Mouse (Mus musculus) liver, embryonic 14.5 days (tissue): ENCODE results near the gene Zcchc3. TPM values are rescaled to one million over a fixed set of nuclear protein-coding genes. Genes with fewer than 3 reads are reported as not detected.
A peak's percentile ranks its signal among the peaks of the same experiment; 100 is the strongest.

Experiments
- ATAC-seq: fragments of 200-750 bp; cut with Nextera tagmentation; 2 replicates; pipeline ENCODE4 v1.8.0; 2017; ENCODE audit warnings: moderate number of reproducible peaks, mild to moderate bottlenecking, moderate library complexity; ENCODE audit not compliant: insufficient read depth
- DNase-seq, 3 experiments: peaks; one replicate each; pipeline ENCODE4 v3.0.0-alpha.2; 2012 to 2013; ENCODE audit warnings: low read depth in 3 of 3, low spot score in 3 of 3
- H3K27ac ChIP-seq: fragments of 300-500 bp; sonication (generic); 2 replicates; pipeline ENCODE4 v1.5.1; 2014; ENCODE audit warnings: moderate library complexity, mild to moderate bottlenecking, control low read depth, inconsistent platforms
- H3K27me3 ChIP-seq: fragments of 300-500 bp; sonication (generic); 2 replicates; pipeline ENCODE4 v1.6.1; 2014; ENCODE audit warnings: mild to moderate bottlenecking, low read length, moderate library complexity; ENCODE audit not compliant: control insufficient read depth, insufficient read depth
- H3K36me3 ChIP-seq: fragments of 300-500 bp; sonication (generic); replicated peaks from 2 replicates; pipeline ENCODE4 v1.6.1; 2014; ENCODE audit warnings: low read depth; ENCODE audit not compliant: control insufficient read depth, insufficient read depth
- H3K4me1 ChIP-seq, 2 experiments: fragments of 200-500 bp in 1 of 2; fragments of 300-500 bp in 1 of 2; sonication (generic) in 1 of 2; replicated peaks; 2 replicates each; pipeline ENCODE4 v1.6.1; 2012 to 2014; ENCODE audit warnings: antibody characterized with exemption in 1 of 2, inconsistent platforms in 1 of 2, low read length in 1 of 2; ENCODE audit not compliant: control insufficient read depth in 2 of 2, insufficient read depth in 2 of 2
- H3K4me2 ChIP-seq: fragments of 300-500 bp; sonication (generic); 2 replicates; pipeline ENCODE4 v1.6.1; 2014; ENCODE audit warnings: low read depth, mild to moderate bottlenecking, control low read depth, moderate library complexity
- H3K4me3 ChIP-seq, 2 experiments: fragments of 200-500 bp in 1 of 2; fragments of 300-500 bp in 1 of 2; sonication (generic) in 1 of 2; 2 replicates each; pipeline ENCODE4 v1.5.1; 2012 to 2014; ENCODE audit warnings: low read depth in 2 of 2, low read length in 2 of 2, mild to moderate bottlenecking in 2 of 2, control low read depth in 1 of 2, inconsistent platforms in 1 of 2, moderate library complexity in 1 of 2; ENCODE audit not compliant: insufficient read depth in 1 of 2
- H3K9ac ChIP-seq: fragments of 300-500 bp; sonication (generic); replicated peaks from 2 replicates; pipeline ENCODE4 v1.6.1; 2014; ENCODE audit warnings: mild to moderate bottlenecking, control low read depth, moderate library complexity
- H3K9me3 ChIP-seq: fragments of 300-500 bp; sonication (generic); 2 replicates; pipeline ENCODE4 v1.6.1; 2016; ENCODE audit warnings: low read length, mixed read lengths; ENCODE audit not compliant: control insufficient read depth
- CTCF ChIP-seq: IDR thresholded peaks from 2 replicates; pipeline ENCODE4 v1.5.1; 2016; ENCODE audit warnings: antibody characterized with exemption, low read depth, control low read depth
- EP300 ChIP-seq: IDR thresholded peaks from 2 replicates; pipeline ENCODE4 v1.6.1; 2016; ENCODE audit warnings: antibody characterized with exemption, low read depth
- WGBS: fragments of 180-500 bp; shearing (Covaris S2); extraction: QIAGEN DNeasy Blood & Tissue Kit; methylation state at CpG from one replicate; pipeline ENCODE4 v1.1.7; 2014; ENCODE audit not compliant: insufficient replicate concordance; 5-methylcytosine and 5-hydroxymethylcytosine counted together
- polyA plus RNA-seq, 2 experiments: library from polyadenylated mRNA; depleted of rRNA in 1 of 2; stranded (reverse) in 1 of 2; unstranded in 1 of 2; fragments of >200 nt; fragmentation: Nextera tagmentation in 1 of 2; extraction: Ambion mirVana in 1 of 2; gene quantifications; 2 replicates each; pipeline versions ENCODE4 v1.2.1 to v1.2.3; 2012 to 2014

The Zcchc3 gene
- polyA plus RNA-seq, 2 experiments, result 8.7 to 9.1 TPM

DNA sequence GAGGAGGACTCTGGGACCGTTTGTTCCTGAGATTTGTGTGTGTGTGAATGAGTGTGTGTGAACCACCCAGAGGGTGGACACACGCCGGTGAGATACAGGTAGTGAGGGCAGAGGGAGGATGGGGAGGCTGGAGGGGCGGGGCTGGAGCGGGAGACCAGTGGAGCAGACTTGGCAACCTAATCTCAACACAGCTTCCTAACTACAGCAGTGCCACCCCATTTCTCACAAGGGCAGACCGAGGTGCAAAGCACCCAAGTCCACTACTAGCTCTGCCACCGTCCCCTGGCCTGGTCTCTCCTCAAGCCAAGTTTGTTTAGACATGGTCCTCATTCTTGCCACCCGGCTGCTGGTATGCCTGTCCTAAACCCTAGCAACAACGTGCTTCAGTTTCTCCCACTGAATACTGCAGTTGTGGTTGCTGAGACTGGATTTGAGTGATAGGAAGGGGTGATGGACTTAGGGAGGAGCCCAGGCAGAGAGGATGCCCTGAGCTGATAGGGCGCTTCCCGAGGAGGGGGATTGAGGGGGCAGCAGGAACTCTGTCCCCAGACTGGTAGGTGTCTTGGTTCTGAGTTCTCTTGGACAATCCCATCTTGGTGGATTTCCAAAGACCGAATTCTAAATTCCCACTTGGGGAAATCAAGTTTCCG is 19.4 kb downstream of the Zcchc3 start:
- H3K4me1 ChIP-seq, result peaks cover 18 to 31% of the 10 kb centered on the region in 2 experiments

DNA sequence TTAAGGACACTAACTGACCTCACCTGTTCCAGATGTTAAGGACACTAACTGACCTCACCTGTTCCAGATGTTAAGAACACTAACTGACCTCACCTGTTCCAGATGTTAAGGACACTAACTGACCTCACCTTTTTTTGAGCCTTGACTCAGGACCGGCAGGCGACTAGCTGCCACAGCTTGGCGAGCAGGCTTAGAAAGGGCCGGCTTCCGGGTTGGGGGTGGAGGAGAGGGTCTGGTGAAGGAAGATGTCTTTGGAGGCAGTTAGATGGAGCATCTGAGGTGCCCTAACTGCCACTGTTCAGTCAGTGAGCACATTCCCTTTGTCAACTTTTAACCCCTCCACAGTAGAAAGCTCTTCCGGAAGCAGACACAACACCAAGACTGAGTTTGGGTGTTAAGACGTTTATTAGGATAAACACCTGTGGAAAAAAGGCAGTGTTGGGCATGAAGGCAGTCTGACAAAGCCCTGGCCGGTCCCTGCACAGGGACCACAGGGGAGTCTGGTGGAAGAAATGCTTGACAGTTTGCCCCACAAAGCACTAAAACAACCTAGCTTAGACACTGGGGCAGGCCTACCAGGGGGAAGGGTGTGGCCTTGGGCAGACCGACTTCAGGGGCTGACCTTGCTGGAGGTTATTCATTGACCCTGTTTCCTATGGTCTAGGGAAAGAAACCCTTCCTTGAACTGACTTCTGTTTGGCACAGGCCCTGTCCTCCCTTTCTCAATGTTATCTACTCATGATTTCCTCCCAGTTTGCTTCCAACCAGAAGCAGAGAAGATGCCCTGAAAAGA is 21.4 kb downstream of the Zcchc3 start:
- ATAC-seq (no peak), DNase-seq (no peak)
- Histone ChIP-seq H3K4me1 (peaks cover 13 to 22% of the 10 kb centered on the region in 2 experiments), H3K4me2 (no peak overlapping the region), H3K27ac (no peak overlapping the region), H3K27me3 (no peaks in the 10 kb centered on the region), H3K9me3 (no peaks in the 10 kb centered on the region), H3K9ac (no peak overlapping the region), H3K36me3 (no peaks in the 10 kb centered on the region), H3K4me3 (no peak overlapping the region)
- 60% methylated on average over 9 of the region's 9 CpGs for WGBS
- TF ChIP-seq EP300, result no peak
- TF ChIP-seq CTCF, result no peak

More for the DNA sequence above, 19.4 kb downstream of the Zcchc3 start:
- WGBS, result 36% methylated on average over 13 of the region's 13 CpGs
- Histone ChIP-seq H3K9me3 (no peaks in the 10 kb centered on the region), H3K4me2 (peak overlapping the region; percentile 91), H3K36me3 (no peaks in the 10 kb centered on the region), H3K9ac (no peak overlapping the region), H3K27me3 (no peaks in the 10 kb centered on the region), H3K27ac (no peak overlapping the region), H3K4me3 (peak overlapping the region; percentile 74 to 76)
- TF ChIP-seq EP300, result no peak
- no peak for TF ChIP-seq CTCF
- DNase-seq (no peak), ATAC-seq (no peak)

DNA sequence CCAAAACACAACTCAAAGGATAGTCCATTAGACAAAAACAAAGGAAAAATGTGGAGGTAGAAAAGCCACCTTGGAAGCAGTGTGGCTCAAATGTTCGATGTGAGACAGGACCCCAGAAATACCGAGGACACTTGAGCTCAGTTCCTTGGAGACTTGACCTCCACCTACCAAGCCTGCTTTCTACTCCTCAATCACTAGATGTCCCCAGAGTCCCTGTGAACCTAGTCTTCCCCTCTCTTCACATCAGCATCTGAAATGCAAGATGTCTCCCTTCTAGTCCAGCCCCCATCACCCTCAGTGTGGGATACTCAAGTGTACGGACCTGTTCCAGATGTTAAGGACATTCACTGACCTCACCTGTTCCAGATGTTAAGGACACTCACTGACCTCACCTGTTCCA is 22.0 kb downstream of the Zcchc3 start:
- peak; percentile 85 for TF ChIP-seq CTCF
- no peak for TF ChIP-seq EP300
- H3K27me3 ChIP-seq, result no peaks in the 10 kb centered on the region
- H3K9ac ChIP-seq, result no peak overlapping the region
- ATAC-seq (no peak), DNase-seq (no peak)
- no peak overlapping the region for H3K4me2 ChIP-seq
- H3K36me3 ChIP-seq, result no peaks in the 10 kb centered on the region
- no peak overlapping the region for H3K4me3 ChIP-seq
- 9% methylated on average over 3 of the region's 3 CpGs for WGBS
- H3K27ac ChIP-seq, result no peak overlapping the region
- H3K4me1 ChIP-seq, result peaks cover 11 to 22% of the 10 kb centered on the region in 2 experiments
- no peaks in the 10 kb centered on the region for H3K9me3 ChIP-seq

DNA sequence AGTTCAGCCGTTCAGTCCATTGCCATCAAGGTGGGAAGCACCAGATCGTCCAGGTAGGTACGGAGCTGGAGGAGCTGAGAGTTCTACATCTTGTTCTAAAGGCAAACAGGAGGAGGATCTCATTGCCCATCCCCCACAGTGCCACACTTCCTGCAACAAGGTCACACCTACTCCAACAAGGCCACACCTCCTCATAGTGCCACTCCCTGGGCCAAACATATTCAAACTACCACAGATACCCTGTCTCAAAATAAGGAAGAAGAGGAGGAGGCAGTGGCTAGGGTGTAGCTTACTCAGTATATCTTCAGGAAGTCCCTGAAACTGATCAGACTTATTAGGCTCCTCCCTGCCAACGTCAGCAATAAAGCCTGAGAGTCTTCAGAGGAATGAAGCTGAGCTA is 30.6 kb downstream of the Zcchc3 start:
- no peaks in the 10 kb centered on the region for H3K27me3 ChIP-seq
- H3K4me2 ChIP-seq, result no peak overlapping the region
- H3K4me1 ChIP-seq, result no peaks in the 10 kb centered on the region
- WGBS, result 49% methylated on average over 4 of the region's 4 CpGs
- no peaks in the 10 kb centered on the region for H3K36me3 ChIP-seq
- no peaks in the 10 kb centered on the region for H3K9me3 ChIP-seq
- no peak overlapping the region for H3K9ac ChIP-seq
- DNase-seq (no peak), ATAC-seq (no peak)
- no peak overlapping the region for H3K27ac ChIP-seq
- H3K4me3 ChIP-seq, result no peak overlapping the region
- TF ChIP-seq EP300 (no peak), CTCF (no peak)

DNA sequence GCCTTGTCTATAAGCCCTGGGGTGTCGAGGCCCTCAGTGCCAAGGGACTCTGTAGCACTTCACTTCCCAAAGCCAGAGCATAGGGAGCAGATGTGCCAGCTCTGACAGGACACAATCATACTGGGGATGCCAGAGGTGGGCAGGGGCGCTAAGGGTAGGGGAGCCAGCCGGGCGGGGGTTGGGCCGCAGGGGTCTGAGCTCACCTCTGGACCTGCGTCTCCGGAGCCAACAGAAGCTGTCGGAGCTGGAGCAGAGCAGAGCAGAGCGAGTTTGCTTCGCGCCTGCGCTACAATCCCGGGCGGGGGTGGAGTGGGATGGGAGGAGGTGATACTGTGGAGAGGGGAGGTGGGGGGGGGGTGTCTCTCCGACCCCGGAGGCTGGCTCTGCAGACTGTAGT is 38.5 kb downstream of the Zcchc3 start, which contains the start of gene Nrsn2:
TSS of gene Nrsn2 (minus strand) at position 294 of the 397 bp plus-strand sequence.
- Histone ChIP-seq H3K9ac (no peak within 1 kb of the TSS), H3K4me2 (no peak within 1 kb of the TSS), H3K4me3 (no peak within 1 kb of the TSS), H3K27me3 (peaks cover 28% of the 10 kb centered on the region), H3K36me3 (no peaks in the 10 kb centered on the region), H3K9me3 (no peaks in the 10 kb centered on the region), H3K27ac (no peak within 1 kb of the TSS), H3K4me1 (peaks cover 0 to 5% of the 10 kb centered on the region in 2 experiments; a peak in 3 of 4 replicates)
- 9% methylated on average over 16 of the region's 16 CpGs for WGBS
- ATAC-seq (no peak), DNase-seq (no peak)
- no peak for TF ChIP-seq CTCF
- no peak for TF ChIP-seq EP300
